Mouse (Mus musculus): ENCODE measurements around the gene Gm21860.
"Not testable (repeated sequence)": the region's sequence is repeated elsewhere in the genome, so short reads cannot be mapped to it uniquely, and the experiment has no call there.

Gene Gm21860

DNA sequence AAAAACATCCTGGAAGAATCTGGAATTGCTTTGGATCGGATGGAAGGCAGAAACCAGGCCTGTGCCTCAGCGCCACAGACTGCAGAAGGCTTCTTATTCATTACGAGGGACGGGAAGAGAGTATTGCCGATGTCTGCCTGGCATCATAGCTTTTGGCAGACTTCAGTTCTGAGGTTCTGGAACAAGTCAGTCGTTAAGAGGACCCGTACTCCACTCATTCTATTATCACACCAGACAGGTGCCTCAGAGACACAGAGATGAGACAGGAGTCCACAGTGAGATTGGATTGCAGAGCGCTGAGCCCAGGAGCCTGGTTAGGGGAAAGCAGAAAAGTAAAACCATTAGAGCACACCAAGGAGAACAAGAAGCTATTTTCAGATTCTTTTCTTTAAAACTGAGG, at the start of gene Gm21860:
Gene Gm21860 (minus strand): TSS at position 101 of the 400 bp plus-strand sequence.
- in situ Hi-C loops (cut with MboI; ENCODE audit: low pct_unique_long_range_greater_than_20kb in 1 of 2, low sequenced_read_pairs in 2 of 2, unreplicated experiment in 1 of 2): not testable (repeated sequence)

DNA sequence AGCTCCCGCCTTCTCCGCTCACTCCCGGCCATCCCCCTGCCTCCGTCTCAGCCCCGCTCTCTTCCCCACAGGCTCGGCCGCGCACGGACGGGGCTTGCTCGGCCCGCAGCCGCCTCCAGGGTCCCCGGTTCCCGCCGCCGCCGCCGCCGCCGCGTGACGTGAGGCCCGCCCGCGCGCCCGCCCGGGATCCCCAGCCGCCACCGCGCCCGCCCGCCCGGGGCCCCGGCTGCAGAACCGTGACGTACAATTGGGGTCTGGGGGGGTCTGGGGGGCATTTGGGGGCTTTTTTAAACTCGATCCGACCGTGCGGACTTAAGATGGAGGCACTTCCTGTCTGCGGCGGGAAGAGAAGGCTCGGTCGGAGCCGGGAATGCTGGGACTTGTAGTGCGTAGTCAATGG, 29.8 kb upstream of the Gm21860 start, which contains the start of gene Gm47283:
Gene Gm47283 (plus strand): TSS at position 301 of the 400 bp plus-strand sequence.
- in situ Hi-C loops (cut with MboI; ENCODE audit: low pct_unique_long_range_greater_than_20kb in 1 of 2, low sequenced_read_pairs in 2 of 2, unreplicated experiment in 1 of 2): not testable (repeated sequence)

DNA sequence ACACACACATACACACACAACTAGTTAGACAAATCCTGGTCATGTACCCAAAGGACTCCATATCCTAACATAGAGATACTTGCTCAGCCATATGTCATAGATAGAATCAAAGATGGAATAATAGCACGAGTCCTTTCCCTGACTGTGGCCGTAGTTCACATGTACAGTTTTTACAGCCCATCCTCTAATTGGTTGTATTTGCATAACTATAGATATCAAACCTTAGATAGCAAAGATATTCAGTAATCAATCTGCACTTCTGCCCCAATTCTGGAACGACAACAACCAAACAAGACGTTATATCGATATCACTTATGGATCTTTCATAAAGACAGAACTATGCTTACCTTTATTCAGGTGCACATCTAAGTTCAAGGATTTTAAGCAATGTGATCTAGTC, 9.4 kb downstream of the Gm21860 start:
- in situ Hi-C loops (cut with MboI; ENCODE audit: low pct_unique_long_range_greater_than_20kb in 1 of 2, low sequenced_read_pairs in 2 of 2, unreplicated experiment in 1 of 2): not testable (repeated sequence)

DNA sequence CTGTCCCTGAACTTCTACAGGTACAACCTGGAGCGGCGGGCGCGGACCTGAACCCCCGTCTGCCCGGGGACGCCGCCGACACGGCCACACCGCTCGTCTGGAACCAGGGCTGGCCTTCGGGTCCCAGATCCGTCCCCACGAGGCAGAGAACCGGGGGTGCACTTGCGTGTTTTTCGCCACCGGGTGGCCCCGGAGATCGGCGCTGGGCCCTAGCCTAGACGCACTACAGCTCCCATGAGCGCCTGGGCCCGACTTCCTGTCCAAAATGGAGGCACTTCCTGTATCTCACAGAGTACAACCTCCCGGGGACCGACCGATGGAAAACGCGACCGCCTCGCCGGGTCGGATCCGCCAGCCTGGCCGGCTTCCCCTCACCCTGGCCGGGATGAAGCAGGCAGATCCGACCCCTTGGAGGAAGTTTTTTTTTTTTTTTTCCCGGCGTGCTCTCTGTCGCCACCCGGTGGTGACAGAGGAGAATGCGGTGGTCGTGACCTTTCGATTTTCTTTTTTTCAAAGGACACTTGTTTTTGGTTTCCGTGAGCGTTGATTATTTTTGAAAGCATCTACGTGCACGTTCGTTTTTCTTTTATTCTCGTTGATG, 10.1 kb downstream of the Gm21860 start:
- in situ Hi-C loops (cut with MboI; ENCODE audit: low pct_unique_long_range_greater_than_20kb in 1 of 2, low sequenced_read_pairs in 2 of 2, unreplicated experiment in 1 of 2): not testable (repeated sequence)

DNA sequence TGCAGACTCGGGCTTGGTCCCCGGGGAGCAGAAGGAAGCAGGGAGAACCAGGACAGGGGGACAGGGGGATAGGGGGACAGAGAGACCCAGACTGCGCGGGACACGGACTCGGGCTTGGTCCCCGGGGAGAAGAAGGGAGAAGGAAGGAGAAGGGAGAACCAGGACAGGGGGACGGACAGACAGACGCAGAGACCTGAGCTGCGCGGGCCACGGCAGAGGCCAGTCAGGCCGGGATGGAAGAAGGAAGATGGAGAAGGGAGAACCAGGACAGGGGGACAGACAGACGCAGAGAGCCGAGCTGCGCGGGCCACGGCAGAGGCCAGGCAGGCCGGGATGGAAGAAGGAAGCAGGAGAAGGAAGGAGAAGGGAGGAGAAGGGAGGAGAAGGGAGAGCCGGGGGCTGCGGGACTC, 10.8 kb downstream of the Gm21860 start:
- in situ Hi-C loops (cut with MboI; ENCODE audit: low pct_unique_long_range_greater_than_20kb in 1 of 2, low sequenced_read_pairs in 2 of 2, unreplicated experiment in 1 of 2): no loop called here

DNA sequence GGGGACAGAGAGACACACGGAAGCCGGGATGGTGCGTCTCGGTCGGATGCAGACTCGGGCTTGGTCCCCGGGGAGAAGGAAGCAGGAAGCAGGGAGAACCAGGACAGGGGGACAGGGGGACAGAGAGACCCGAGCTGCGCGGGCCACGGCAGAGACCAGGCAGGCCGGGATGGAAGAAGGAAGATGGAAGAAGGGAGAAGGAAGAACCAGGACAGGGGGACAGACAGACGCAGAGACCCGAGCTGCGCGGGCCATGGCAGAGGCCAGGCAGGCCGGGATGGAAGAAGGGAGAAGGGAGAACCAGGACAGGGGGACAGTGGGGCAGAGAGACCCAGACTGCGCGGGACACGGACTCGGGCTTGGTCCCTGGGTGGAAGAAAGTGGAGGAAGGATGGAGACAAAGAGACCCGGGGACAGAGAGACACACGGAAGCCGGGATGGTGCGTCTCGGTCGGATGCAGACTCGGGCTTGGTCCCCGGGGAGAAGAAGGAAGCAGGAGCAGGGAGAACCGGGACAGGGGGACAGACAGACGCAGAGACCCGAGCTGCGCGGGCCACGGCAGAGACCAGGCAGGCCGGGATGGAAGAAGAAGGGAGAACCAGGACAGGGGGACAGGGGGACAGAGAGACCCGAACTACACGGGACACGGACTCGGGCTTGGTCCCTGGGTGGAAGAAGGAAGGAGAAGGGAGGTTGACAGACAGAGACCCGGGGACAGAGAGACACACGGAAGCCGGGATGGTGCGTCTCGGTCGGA, 11.4 kb downstream of the Gm21860 start:
- in situ Hi-C loops (cut with MboI; ENCODE audit: low pct_unique_long_range_greater_than_20kb in 1 of 2, low sequenced_read_pairs in 2 of 2, unreplicated experiment in 1 of 2): not testable (repeated sequence)

DNA sequence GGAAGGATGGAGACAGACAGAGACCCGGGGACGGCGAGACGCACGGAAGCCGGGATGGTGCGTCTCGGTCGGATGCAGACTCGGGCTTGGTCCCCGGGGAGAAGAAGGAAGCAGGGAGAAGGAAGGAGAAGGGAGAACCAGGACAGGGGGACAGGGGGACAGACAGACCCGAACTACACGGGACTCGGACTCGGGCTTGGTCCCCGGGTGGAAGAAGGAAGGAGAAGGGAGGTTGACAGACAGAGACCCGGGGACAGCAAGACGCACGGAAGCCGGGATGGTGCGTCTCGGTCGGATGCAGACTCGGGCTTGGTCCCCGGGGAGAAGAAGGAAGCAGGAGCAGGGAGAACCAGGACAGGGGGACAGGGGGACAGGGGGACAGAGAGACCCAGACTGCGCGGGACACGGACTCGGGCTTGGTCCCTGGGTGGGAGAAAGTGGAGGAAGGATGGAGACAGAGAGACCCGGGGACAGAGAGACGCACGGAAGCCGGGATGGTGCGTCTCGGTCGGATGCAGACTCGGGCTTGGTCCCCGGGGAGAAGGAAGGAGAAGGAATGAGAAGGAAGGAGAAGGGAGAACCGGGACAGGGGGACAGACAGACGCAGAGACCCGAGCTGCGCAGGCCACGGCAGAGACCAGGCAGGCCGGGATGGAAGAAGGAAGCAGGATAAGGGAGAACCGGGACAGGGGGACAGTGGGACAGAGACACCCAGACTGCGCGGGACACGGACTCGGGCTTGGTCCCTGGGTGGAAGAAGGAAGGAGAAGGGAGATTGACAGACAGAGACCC, 12.2 kb downstream of the Gm21860 start:
- in situ Hi-C loops (cut with MboI; ENCODE audit: low pct_unique_long_range_greater_than_20kb in 1 of 2, low sequenced_read_pairs in 2 of 2, unreplicated experiment in 1 of 2): not testable (repeated sequence)

DNA sequence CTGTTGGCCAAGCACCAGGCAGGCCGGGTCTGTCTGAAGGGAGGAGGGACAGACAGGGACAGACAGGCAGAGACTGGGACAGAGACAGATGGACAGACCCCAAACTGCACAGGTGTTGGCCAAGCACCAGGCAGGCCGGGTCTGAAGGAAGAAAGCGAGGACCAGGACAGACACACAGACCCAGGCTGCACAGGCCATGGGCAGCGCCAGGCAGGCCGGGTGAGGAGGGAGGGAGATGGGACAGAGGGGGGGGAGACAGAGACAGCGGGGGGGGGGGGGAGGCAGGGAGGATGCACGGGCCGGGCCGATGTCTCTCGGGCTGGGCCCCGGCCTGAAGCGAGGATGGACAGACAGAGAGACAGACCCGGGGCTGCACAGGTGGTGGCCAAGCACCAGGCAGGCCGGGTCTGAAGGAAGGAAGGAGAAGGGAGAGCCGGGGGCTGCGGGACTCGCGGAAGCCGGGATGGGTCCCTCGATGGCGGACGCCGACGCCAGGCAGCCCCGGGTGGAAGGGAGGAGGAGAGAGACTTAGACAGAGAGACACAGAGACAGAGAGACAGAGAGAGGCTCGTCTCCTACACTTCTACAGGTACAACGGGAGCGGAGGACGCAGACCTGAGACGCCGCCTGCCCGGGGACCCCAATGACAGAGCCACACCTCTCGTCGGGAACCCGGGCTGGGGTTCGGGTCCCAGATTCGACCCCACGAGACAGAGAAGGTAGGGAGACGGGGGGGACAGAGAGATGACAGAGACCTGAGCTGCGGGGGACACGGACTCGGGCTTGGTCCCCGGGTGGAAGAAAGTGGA, 13.0 kb downstream of the Gm21860 start:
- in situ Hi-C loops (cut with MboI; ENCODE audit: low pct_unique_long_range_greater_than_20kb in 1 of 2, low sequenced_read_pairs in 2 of 2, unreplicated experiment in 1 of 2): not testable (repeated sequence)

DNA sequence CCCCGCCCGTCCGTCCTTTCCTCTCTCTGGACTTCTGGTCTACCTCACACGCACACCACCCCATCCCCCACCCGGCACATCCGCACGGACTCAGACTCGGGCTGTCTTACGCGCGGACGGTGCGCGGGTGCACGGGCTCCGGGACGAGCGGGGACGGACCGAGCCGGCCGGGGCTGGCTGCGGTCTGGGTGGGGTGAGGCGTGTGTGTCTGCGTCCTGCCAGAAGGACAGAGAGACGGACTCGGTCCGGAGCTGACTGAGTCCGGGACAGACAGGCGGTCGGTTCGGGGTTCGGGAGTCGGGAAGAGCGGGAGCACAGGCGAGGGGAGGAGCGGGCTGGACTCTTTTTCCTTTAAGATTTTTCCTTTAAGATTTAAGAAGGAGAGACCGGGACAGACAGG, 13.6 kb downstream of the Gm21860 start:
- in situ Hi-C loops (cut with MboI; ENCODE audit: low pct_unique_long_range_greater_than_20kb in 1 of 2, low sequenced_read_pairs in 2 of 2, unreplicated experiment in 1 of 2): not testable (repeated sequence)

DNA sequence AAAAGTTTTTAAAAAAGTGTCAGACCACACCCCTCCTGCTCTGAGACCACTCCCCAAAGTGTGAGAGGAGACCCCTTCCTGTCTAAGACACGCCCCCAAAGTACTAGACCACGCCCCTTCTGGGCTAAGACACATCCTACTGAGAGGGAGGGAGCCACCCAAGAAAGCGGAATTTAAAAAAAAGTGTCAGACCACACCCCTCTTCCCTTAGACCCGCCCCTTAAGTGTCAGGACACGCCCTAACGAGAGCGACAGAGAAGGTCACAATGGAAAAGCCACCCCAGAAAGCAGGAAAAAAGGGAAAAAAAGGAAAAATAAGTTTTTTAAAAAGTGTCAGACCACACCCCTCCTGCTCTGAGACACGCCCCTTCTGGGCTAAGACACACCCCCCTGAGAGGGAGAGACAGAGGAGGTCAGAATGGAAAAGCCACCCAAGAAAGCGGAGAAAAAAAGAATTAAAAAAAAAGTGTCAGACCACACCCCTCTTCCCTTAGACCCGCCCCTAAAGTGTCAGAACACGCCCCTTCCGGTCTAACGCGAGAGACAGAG, 14.5 kb downstream of the Gm21860 start:
- in situ Hi-C loops (cut with MboI; ENCODE audit: low pct_unique_long_range_greater_than_20kb in 1 of 2, low sequenced_read_pairs in 2 of 2, unreplicated experiment in 1 of 2): no loop called here

DNA sequence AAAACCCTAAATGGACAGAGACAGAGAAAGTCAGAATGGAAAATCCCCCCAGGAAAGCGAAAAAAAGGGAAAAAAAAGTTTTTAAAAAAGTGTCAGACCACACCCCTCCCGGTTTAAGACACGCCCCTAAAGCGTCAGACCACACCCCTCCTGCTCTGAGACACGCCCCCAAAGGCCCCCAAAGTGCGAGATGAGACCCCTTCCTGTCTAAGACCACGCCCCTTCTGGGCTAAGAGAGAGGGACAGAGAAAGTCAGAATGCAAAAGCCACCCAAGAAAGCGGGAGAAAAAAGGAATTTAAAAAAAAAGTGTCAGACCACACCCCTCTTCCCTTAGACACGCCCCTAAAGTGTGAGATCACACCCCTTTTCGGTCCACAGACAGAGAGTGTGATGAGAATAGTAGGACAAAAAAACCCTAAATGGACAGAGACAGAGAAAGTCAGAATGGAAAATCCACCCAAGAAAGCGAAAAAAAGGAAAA, 15.0 kb downstream of the Gm21860 start:
- in situ Hi-C loops (cut with MboI; ENCODE audit: low pct_unique_long_range_greater_than_20kb in 1 of 2, low sequenced_read_pairs in 2 of 2, unreplicated experiment in 1 of 2): not testable (repeated sequence)

DNA sequence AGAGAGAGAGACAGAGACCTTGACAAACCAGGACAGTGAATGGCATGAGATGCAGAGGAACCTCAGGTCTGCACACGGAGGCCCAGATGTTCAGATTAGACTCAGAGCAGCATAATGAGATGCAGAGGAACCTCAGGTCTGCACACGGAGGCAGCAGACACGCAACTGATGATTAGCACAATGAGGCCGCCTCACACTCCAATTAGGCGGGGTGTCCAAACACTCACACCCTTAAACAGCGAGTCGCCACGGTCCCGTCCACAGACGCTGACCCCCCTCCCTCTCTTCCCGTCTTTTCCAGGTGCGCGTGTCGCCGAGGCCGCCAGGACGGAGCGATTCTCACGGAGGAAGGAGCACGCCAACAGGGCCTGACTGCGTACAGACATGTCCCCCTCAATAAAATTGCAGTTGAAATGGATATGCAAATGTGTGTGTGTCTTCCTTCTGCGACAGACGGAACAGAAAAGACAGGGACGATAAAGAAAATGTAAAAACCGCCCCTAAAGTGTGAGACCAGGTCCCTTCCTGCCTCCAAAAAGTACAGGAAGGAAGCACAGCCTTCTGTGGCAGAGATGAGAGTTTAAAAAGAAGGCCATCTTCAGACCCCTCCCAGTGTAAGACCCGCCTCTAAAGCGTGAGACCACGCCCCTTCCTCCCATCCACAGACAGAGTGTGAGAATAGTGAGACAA, 15.6 kb downstream of the Gm21860 start:
- in situ Hi-C loops (cut with MboI; ENCODE audit: low pct_unique_long_range_greater_than_20kb in 1 of 2, low sequenced_read_pairs in 2 of 2, unreplicated experiment in 1 of 2): not testable (repeated sequence)

DNA sequence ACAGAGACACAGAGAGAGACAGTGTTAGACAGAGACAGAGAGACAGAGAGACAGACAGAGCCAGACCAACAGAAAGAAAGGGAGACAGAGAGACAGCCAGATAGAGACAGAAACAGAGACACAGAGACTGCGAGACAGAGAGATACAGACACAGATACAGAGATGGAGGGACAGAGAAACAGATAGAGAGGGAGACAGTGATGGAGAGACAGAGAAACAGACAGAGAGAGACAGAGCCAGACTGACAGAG, 16.3 kb downstream of the Gm21860 start:
- in situ Hi-C loops (cut with MboI; ENCODE audit: low pct_unique_long_range_greater_than_20kb in 1 of 2, low sequenced_read_pairs in 2 of 2, unreplicated experiment in 1 of 2): no loop called here

DNA sequence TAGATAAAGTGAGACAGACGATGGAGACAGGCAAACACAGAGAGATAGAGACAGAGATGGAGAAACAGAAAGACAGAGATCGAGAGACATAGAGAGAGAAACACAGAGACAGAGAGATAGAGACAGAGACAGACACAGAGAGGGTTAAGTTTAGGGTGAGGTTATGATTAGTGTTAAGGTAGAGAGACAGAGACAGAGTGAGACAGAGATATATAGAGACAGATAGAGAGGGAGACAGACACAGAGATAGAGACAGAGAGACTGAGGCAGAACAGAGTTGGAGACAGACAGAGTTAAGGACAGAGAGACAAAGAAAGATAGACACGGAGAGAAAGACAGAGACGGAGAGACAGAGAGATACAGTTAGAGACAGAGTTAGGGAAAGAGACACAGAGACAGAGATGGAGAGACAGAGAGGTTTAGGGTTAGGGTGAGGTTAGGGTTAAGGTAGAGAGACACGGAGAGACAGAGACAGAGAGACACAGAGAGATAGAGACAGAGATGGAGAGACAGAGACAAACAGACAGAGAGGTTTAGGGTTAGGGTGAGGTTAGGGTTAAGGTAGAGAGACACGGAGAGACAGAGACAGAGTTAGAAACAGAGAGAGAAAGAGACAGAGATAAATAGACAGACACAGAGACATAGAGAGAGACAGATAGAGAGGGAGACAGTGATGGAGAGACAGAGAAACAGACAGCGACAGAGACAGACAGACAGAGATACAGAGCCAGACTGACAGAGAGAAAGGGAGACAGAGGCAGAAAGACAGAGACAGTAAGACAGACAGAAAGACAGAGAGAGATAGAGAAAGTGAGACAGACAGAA, 16.8 kb downstream of the Gm21860 start:
- in situ Hi-C loops (cut with MboI; ENCODE audit: low pct_unique_long_range_greater_than_20kb in 1 of 2, low sequenced_read_pairs in 2 of 2, unreplicated experiment in 1 of 2): no loop called here

DNA sequence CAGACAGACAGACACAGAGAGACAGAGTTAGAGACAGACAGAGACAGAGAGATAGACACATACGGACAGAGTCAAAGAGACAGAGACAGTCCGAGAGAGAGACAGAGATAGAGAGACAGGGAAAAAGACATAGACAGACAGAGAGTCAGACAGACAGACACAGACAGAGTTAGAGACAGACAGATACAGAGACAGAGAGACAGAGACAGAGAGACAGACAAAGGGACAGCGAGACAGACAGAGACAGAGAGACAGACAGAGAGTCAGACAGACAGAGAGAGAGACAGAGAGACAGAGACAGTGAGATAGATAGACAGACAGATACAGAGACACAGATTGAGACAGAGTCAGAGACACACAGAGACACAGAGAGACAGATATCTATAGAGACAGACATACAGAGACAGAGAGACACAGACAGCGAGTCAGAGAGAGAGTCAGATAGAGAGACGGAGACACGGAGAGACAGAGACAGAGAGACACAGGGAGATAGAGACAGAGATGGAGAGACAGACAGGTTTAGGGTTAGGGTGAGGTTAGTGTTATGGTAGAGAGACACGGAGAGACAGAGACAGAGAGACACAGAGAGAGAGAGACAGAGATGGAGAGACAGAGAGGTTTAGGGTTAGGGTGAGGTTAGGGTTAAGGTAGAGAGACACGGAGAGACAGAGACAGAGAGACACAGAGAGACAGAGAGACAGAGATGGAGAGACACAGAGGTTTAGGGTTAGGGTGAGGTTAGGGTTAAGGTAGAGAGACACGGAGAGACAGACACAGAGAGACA, 18.2 kb downstream of the Gm21860 start:
- in situ Hi-C loops (cut with MboI; ENCODE audit: low pct_unique_long_range_greater_than_20kb in 1 of 2, low sequenced_read_pairs in 2 of 2, unreplicated experiment in 1 of 2): not testable (repeated sequence)

DNA sequence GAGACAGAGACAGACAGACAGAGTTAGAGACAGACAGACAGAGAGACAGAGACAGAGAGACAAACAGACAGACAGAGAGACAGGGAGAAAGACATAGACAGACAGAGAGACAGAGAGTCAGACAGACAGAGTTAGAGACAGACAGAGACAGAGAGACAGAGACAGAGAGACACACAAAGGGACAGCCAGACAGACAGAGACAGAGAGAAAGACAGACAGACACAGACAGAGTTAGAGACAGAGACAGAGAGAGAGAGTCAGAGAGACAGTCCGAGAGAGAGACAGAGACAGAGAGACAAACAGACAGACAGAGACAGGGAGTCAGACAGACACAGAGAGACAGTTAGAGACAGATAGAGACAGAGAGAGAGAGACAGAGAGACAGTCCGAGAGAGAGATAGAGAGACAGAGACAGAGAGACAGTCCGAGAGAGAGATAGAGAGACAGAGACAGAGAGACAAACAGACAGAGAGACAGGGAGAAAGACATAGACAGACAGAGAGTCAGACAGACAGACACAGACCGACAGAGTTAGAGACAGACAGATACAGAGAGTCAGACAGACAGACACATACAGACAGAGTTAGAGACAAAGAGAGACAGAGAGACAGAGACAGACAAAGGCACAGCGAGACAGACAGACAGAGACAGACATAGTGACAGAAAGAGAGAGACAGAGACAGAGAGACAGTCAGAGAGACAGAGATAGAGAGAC, 19.3 kb downstream of the Gm21860 start:
- in situ Hi-C loops (cut with MboI; ENCODE audit: low pct_unique_long_range_greater_than_20kb in 1 of 2, low sequenced_read_pairs in 2 of 2, unreplicated experiment in 1 of 2): not testable (repeated sequence)

Data from mouse embryonic stem cell (cell line).